Mouse (Mus musculus) cortical plate, adult 2 months (tissue): ENCODE measurements around the gene Fam120b. TPM values are rescaled to one million over a fixed set of nuclear protein-coding genes. Genes with fewer than 3 reads are reported as not detected.

Experiments used
- H3K27ac ChIP-seq: fragments of 200-500 bp; 2 replicates; pipeline ENCODE4 v1.5.1; 2012; ENCODE audit warnings: low read length, control low read depth, inconsistent platforms; ENCODE audit not compliant: insufficient read depth
- H3K4me1 ChIP-seq: fragments of 200-500 bp; 2 replicates; pipeline ENCODE4 v1.6.1; 2011; ENCODE audit warnings: low read length; ENCODE audit not compliant: control insufficient read depth, insufficient read depth
- H3K4me3 ChIP-seq: fragments of 200-500 bp; 2 replicates; pipeline ENCODE4 v1.5.1; 2011; ENCODE audit warnings: mild to moderate bottlenecking, low read length, control low read depth; ENCODE audit not compliant: insufficient read depth
- CTCF ChIP-seq: fragments of 200-500 bp; IDR thresholded peaks from 2 replicates; pipeline ENCODE4 v1.5.1; 2011; ENCODE audit warnings: mild to moderate bottlenecking, control low read depth, low read length; ENCODE audit not compliant: insufficient read depth; ENCODE audit errors: extremely low read depth
- POLR2A ChIP-seq: fragments of 200-500 bp; IDR thresholded peaks from 2 replicates; pipeline ENCODE4 v1.6.1; 2011; ENCODE audit warnings: mild to moderate bottlenecking, low read length, control low read depth; ENCODE audit not compliant: insufficient read depth; ENCODE audit errors: extremely low read depth
- polyA plus RNA-seq: library from polyadenylated mRNA; depleted of rRNA; stranded (reverse); fragments of >200 nt; gene quantifications from 2 replicates; pipeline ENCODE4 v1.2.3, GENCODE M21; 2012; rRNA removed

The Fam120b gene
- polyA plus RNA-seq, 1 experiment: 29.3 TPM

GRCm38 (mm10) chr17:15455203-15455602, 59.2 kb downstream of the Fam120b start:
- Histone ChIP-seq H3K27ac (no peak overlapping the region), H3K4me3 (no peak overlapping the region), H3K4me1 (no peaks in the 10 kb centered on the region)
- TF ChIP-seq POLR2A (no peak), CTCF (no peak)

DNA sequence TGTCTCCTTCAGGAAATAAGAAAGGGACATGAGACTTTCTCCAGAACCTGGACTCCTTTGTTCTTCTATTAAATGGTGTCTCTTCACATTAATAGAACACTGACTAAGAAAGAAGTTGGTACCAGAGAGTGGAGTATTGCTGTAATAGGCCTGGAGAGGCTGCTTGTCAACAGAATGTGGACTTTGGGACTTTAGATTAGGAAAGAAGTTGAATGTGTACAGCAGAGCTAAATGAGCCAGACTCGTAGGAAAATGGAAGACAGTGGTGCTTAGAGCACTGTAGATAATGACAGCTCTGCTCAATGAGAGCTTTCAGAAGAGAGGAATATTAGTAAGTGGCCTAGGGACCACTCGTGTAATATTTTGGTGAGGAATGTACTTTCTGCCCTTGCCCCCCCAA, 60.6 kb downstream of the Fam120b start:
- no peaks in the 10 kb centered on the region for H3K4me1 ChIP-seq
- H3K27ac ChIP-seq: no peak overlapping the region
- no peak overlapping the region for H3K4me3 ChIP-seq
- TF ChIP-seq POLR2A: no peak
- no peak for TF ChIP-seq CTCF

- no peak overlapping the region for H3K27ac ChIP-seq
- H3K4me3 ChIP-seq: no peak overlapping the region
- no peak for TF ChIP-seq CTCF
- TF ChIP-seq POLR2A: no peak
- no peaks in the 10 kb centered on the region for H3K4me1 ChIP-seq
Observed at GRCm38 (mm10) chr17:15459761-15460160, 63.8 kb downstream of the Fam120b start.

DNA sequence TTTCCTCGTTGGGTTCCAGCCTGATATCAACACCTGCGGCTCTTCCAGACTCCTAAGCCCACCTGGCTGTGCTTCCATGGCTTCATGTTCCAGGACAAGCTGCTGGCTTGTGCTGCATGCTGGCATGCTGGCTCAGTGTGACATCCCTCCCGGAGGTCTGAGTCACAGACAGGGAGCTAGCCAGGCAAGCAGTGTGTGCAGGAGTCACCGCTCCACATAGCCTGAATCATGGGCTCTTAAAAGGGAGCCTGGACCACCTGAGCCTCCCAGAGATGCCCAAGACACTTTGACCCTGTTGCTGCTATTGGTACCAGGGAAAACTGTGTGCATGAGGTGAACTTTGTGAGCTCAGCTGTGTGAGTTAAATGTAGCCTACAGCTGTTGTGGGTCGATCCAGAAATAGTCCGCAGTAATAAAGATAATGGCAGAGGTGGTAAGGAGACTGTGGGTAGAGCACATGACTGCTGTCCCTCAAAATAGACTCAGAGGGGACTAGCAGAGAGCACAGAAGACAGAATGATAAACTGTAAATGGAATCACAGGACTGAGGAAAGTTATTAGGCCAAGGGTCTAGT, 66.0 kb downstream of the Fam120b start:
- no peak for TF ChIP-seq CTCF
- no peak for TF ChIP-seq POLR2A
- Histone ChIP-seq H3K27ac (no peak overlapping the region), H3K4me3 (no peak overlapping the region), H3K4me1 (no peaks in the 10 kb centered on the region)

- H3K27ac ChIP-seq: no peak overlapping the region
- no peaks in the 10 kb centered on the region for H3K4me1 ChIP-seq
- H3K4me3 ChIP-seq: no peak overlapping the region
- TF ChIP-seq POLR2A: no peak
- peak; percentile 80 for TF ChIP-seq CTCF
Observed at GRCm38 (mm10) chr17:15467669-15468068, 71.7 kb downstream of the Fam120b start.

DNA sequence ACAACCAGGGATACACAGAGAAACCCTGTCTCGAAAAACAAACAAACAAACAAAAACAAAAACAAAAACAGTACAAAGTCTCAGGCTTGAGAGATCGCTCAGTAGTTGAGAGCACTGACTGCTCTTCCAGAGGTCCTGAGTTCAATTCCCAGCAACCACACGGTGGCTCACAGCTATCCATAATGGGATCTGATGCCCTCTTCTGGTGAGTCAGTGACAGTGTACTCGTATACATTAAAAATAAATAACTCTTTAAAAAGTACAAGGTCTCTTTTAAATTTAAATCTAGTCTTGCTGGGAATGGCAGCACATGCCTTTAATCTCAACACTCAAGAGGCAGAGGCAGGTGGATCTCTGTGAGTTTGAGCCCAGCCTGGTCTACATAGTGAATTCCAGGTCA, 76.7 kb downstream of the Fam120b start:
- no peak for TF ChIP-seq CTCF
- no peak for TF ChIP-seq POLR2A
- Histone ChIP-seq H3K4me1 (no peaks in the 10 kb centered on the region), H3K27ac (no peak overlapping the region), H3K4me3 (no peak overlapping the region)

Other genes with a start within 250 kb of the Fam120b start
- gene Dll1, start 19.3 kb upstream of the Fam120b start, polyA plus RNA-seq: 4.7 and 5.5 TPM in 2 replicates
- 150 and 158 TPM in 2 replicates for gene Psmb1, start 103.5 kb downstream of the Fam120b start, polyA plus RNA-seq
- 40.8 and 41.2 TPM in 2 replicates for gene Tbp, start 103.7 kb downstream of the Fam120b start, polyA plus RNA-seq
- 14.1 and 15.6 TPM in 2 replicates for gene Pdcd2, start 131.1 kb downstream of the Fam120b start, polyA plus RNA-seq
- gene Prdm9, start 168.2 kb downstream of the Fam120b start, polyA plus RNA-seq: 2.4 and 2.8 TPM in 2 replicates